Mouse (Mus musculus): Measurements from ENCODE around the gene Zcchc7.

GRCm38 (mm10) chr4:44970612-44971110 lies 215.0 kb downstream of the Zcchc7 start:
- TF ChIP-seq POLR2A (IDR thresholded peaks at IDR 0.05; ENCODE audit: extremely low read depth, insufficient read depth, low read length): no peak
- TF ChIP-seq CTCF (IDR thresholded peaks at IDR 0.05; ENCODE audit: extremely low read depth, insufficient read depth, low read length): peak; percentile 66
